In genomic region chr9:114421797-114422196, GRCm38 (mm10) we compare ENCODE assay signal across 24 mouse cellular contexts.
"Had no signal": no experiment of that assay in that cellular context is flagged by ENCODE, and none has a peak within 500 bp of the region (broad histone marks: within the 10 kb centered on the region; RNA-seq: fewer than 3 reads in every experiment).

No protein-coding gene starts in this region.

- H3K27me3 ChIP-seq: kidney, embryonic 15.5 days; limb, embryonic 12.5 days; limb, embryonic 15.5 days; liver, embryonic 15.5 days; midbrain, embryonic 12.5 days; neural tube, embryonic 12.5 days; neural tube, embryonic 15.5 days had no signal

- H3K4me3 ChIP-seq: kidney, embryonic 15.5 days; limb, embryonic 12.5 days; limb, embryonic 15.5 days; liver, embryonic 15.5 days; midbrain, embryonic 12.5 days; myocyte; neural tube, embryonic 12.5 days; neural tube, embryonic 15.5 days had no signal

- H3K4me2 ChIP-seq: kidney, embryonic 15.5 days; limb, embryonic 12.5 days; limb, embryonic 15.5 days; liver, embryonic 11.5 days; liver, embryonic 15.5 days; midbrain, embryonic 12.5 days; neural tube, embryonic 12.5 days; neural tube, embryonic 15.5 days had no signal

- H3K9ac ChIP-seq: kidney, embryonic 15.5 days; limb, embryonic 12.5 days; limb, embryonic 15.5 days; liver, embryonic 15.5 days; midbrain, embryonic 12.5 days; neural tube, embryonic 12.5 days; neural tube, embryonic 15.5 days had no signal

- ATAC-seq: midbrain, embryonic 16.5 days had no signal

- DNase-seq: kidney, adult 11 months; kidney, adult 8-10 months; kidney, postnatal 10 days; kidney, postnatal 36 days; left cerebral cortex, postnatal 4 days; lung, adult 2 months; lung, postnatal 14 days; lung, postnatal 4 days; right cerebral cortex, adult 18-20 months; right cerebral cortex, postnatal 14 days; right cerebral cortex, postnatal 4 days; thymus, adult 2 months; thymus, postnatal 25 days had no signal

- H3K4me1 ChIP-seq: kidney, embryonic 15.5 days; limb, embryonic 12.5 days; limb, embryonic 15.5 days; midbrain, embryonic 12.5 days; neural tube, embryonic 12.5 days; neural tube, embryonic 15.5 days had no signal

- H3K9me3 ChIP-seq: kidney, embryonic 15.5 days; liver, embryonic 15.5 days; neural tube, embryonic 15.5 days had no signal

- H3K27ac ChIP-seq: kidney, embryonic 15.5 days; limb, embryonic 12.5 days; limb, embryonic 15.5 days; liver, embryonic 15.5 days; midbrain, embryonic 12.5 days; neural tube, embryonic 12.5 days; neural tube, embryonic 15.5 days; stomach, postnatal 0 days had no signal
